Mouse (Mus musculus): Measurements from ENCODE around the gene Slc12a7. TPM values are rescaled to one million over a fixed set of nuclear protein-coding genes. Genes with fewer than 3 reads are reported as not detected.

Gene Slc12a7
- polyA plus RNA-seq, 1 experiment from 2014 or later: 14.4 TPM

GRCm38 (mm10) chr13:73846589-73847464 lies 113.9 kb downstream of the Slc12a7 start:
- H3K4me1 ChIP-seq (ENCODE audit: control insufficient read depth, low read depth, low read length): no peaks in the 10 kb centered on the region
- peaks cover 28% of the 10 kb centered on the region for H3K27me3 ChIP-seq (ENCODE audit: control insufficient read depth, insufficient read depth, low read depth, low read length)
- 2% methylated on average over 62 of the region's 65 CpGs for WGBS (ENCODE audit: insufficient replicate concordance)
- no peaks in the 10 kb centered on the region for H3K36me3 ChIP-seq (ENCODE audit: control insufficient read depth, insufficient read depth)
- H3K9ac ChIP-seq (ENCODE audit: low read depth, low read length): no peak overlapping the region
- H3K27ac ChIP-seq (ENCODE audit: low read length): no peak overlapping the region
- H3K4me2 ChIP-seq (ENCODE audit: low read depth, low read length): peak overlapping the region; percentile 69
- no peaks in the 10 kb centered on the region for H3K9me3 ChIP-seq (replicated peaks; ENCODE audit: control insufficient read depth, low read length)
- H3K4me3 ChIP-seq (ENCODE audit: low read depth, low read length): peak overlapping the region; percentile 54
- ATAC-seq (ENCODE audit: low read depth): no peak

GRCm38 (mm10) chr13:73847465-73847836 lies 114.6 kb downstream of the Slc12a7 start, which contains the start of gene Nkd2:
Gene Nkd2 (minus strand): TSS chr13:73847631.
- peak; percentile 39; the same call in 1 of the 2 replicates for ATAC-seq (ENCODE audit: low read depth)
- 1% methylated on average over 38 of the region's 38 CpGs for WGBS (ENCODE audit: insufficient replicate concordance)
- H3K4me2 ChIP-seq (ENCODE audit: low read depth, low read length): peak within 1 kb of the TSS; percentile 69
- H3K4me3 ChIP-seq (ENCODE audit: low read depth, low read length): peak within 1 kb of the TSS; percentile 54
- peaks cover 28% of the 10 kb centered on the region for H3K27me3 ChIP-seq (ENCODE audit: control insufficient read depth, insufficient read depth, low read depth, low read length)
- H3K9me3 ChIP-seq (replicated peaks; ENCODE audit: control insufficient read depth, low read length): no peaks in the 10 kb centered on the region
- H3K9ac ChIP-seq (ENCODE audit: low read depth, low read length): no peak within 1 kb of the TSS
- H3K36me3 ChIP-seq (ENCODE audit: control insufficient read depth, insufficient read depth): no peaks in the 10 kb centered on the region
- H3K27ac ChIP-seq (ENCODE audit: low read length): no peak within 1 kb of the TSS
- H3K4me1 ChIP-seq (ENCODE audit: control insufficient read depth, low read depth, low read length): no peaks in the 10 kb centered on the region

Other genes with a start within 250 kb of the Slc12a7 start
- gene Slc6a3, start 196.3 kb upstream of the Slc12a7 start, polyA plus RNA-seq (2015; fragmentation: Nextera tagmentation; extraction: Ambion mirVana): 0.63 and 0.67 TPM in 2 replicates
- gene Clptm1l, start 129.1 kb upstream of the Slc12a7 start, polyA plus RNA-seq (2015; fragmentation: Nextera tagmentation; extraction: Ambion mirVana): 63.1 and 64.3 TPM in 2 replicates
- gene Tert, start 106.2 kb upstream of the Slc12a7 start, polyA plus RNA-seq (2015; fragmentation: Nextera tagmentation; extraction: Ambion mirVana): 1.1 and 2.2 TPM in 2 replicates
- 0.08 TPM in 1 of 2 replicates, not detected in the other for gene Slc6a18, start 55.1 kb upstream of the Slc12a7 start, polyA plus RNA-seq (2015; fragmentation: Nextera tagmentation; extraction: Ambion mirVana)
- gene Slc6a19, start 28.2 kb upstream of the Slc12a7 start, polyA plus RNA-seq (2015; fragmentation: Nextera tagmentation; extraction: Ambion mirVana): 1.0 and 1.6 TPM in 2 replicates
- gene Nkd2, start 114.5 kb downstream of the Slc12a7 start, polyA plus RNA-seq (2015; fragmentation: Nextera tagmentation; extraction: Ambion mirVana): 0.11 and 0.19 TPM in 2 replicates
- gene Trip13, start 204.7 kb downstream of the Slc12a7 start, polyA plus RNA-seq (2015; fragmentation: Nextera tagmentation; extraction: Ambion mirVana): 13.8 and 14.7 TPM in 2 replicates
- 12.9 and 14.1 TPM in 2 replicates for gene Brd9, start 204.7 kb downstream of the Slc12a7 start, polyA plus RNA-seq (2015; fragmentation: Nextera tagmentation; extraction: Ambion mirVana)
- gene Zdhhc11, start 230.8 kb downstream of the Slc12a7 start, polyA plus RNA-seq (2015; fragmentation: Nextera tagmentation; extraction: Ambion mirVana): not detected in 2 replicates